Mouse (Mus musculus) liver, embryonic 14.5 days (tissue): ENCODE measurements around the gene Rbms1. TPM values are rescaled to one million over a fixed set of nuclear protein-coding genes. Genes with fewer than 3 reads are reported as not detected.

ENCODE experiments used
- ATAC-seq: fragments of 200-750 bp; cut with Nextera tagmentation; 2 replicates; pipeline ENCODE4 v1.8.0; 2017; ENCODE audit warnings: moderate number of reproducible peaks, mild to moderate bottlenecking, moderate library complexity; ENCODE audit not compliant: insufficient read depth
- DNase-seq, 3 experiments: peaks; one replicate each; pipeline ENCODE4 v3.0.0-alpha.2; 2012 to 2013; ENCODE audit warnings: low read depth in 3 of 3, low spot score in 3 of 3
- H3K27ac ChIP-seq: fragments of 300-500 bp; sonication (generic); 2 replicates; pipeline ENCODE4 v1.5.1; 2014; ENCODE audit warnings: moderate library complexity, mild to moderate bottlenecking, control low read depth, inconsistent platforms
- H3K27me3 ChIP-seq: fragments of 300-500 bp; sonication (generic); 2 replicates; pipeline ENCODE4 v1.6.1; 2014; ENCODE audit warnings: mild to moderate bottlenecking, low read length, moderate library complexity; ENCODE audit not compliant: control insufficient read depth, insufficient read depth
- H3K36me3 ChIP-seq: fragments of 300-500 bp; sonication (generic); replicated peaks from 2 replicates; pipeline ENCODE4 v1.6.1; 2014; ENCODE audit warnings: low read depth; ENCODE audit not compliant: control insufficient read depth, insufficient read depth
- H3K4me1 ChIP-seq, 2 experiments: fragments of 200-500 bp in 1 of 2; fragments of 300-500 bp in 1 of 2; sonication (generic) in 1 of 2; replicated peaks; 2 replicates each; pipeline ENCODE4 v1.6.1; 2012 to 2014; ENCODE audit warnings: antibody characterized with exemption in 1 of 2, inconsistent platforms in 1 of 2, low read length in 1 of 2; ENCODE audit not compliant: control insufficient read depth in 2 of 2, insufficient read depth in 2 of 2
- H3K4me2 ChIP-seq: fragments of 300-500 bp; sonication (generic); 2 replicates; pipeline ENCODE4 v1.6.1; 2014; ENCODE audit warnings: low read depth, mild to moderate bottlenecking, control low read depth, moderate library complexity
- H3K4me3 ChIP-seq, 2 experiments: fragments of 200-500 bp in 1 of 2; fragments of 300-500 bp in 1 of 2; sonication (generic) in 1 of 2; 2 replicates each; pipeline ENCODE4 v1.5.1; 2012 to 2014; ENCODE audit warnings: low read depth in 2 of 2, low read length in 2 of 2, mild to moderate bottlenecking in 2 of 2, control low read depth in 1 of 2, inconsistent platforms in 1 of 2, moderate library complexity in 1 of 2; ENCODE audit not compliant: insufficient read depth in 1 of 2
- H3K9ac ChIP-seq: fragments of 300-500 bp; sonication (generic); replicated peaks from 2 replicates; pipeline ENCODE4 v1.6.1; 2014; ENCODE audit warnings: mild to moderate bottlenecking, control low read depth, moderate library complexity
- H3K9me3 ChIP-seq: fragments of 300-500 bp; sonication (generic); 2 replicates; pipeline ENCODE4 v1.6.1; 2016; ENCODE audit warnings: low read length, mixed read lengths; ENCODE audit not compliant: control insufficient read depth
- CTCF ChIP-seq: IDR thresholded peaks from 2 replicates; pipeline ENCODE4 v1.5.1; 2016; ENCODE audit warnings: antibody characterized with exemption, low read depth, control low read depth
- EP300 ChIP-seq: IDR thresholded peaks from 2 replicates; pipeline ENCODE4 v1.6.1; 2016; ENCODE audit warnings: antibody characterized with exemption, low read depth
- WGBS: fragments of 180-500 bp; shearing (Covaris S2); extraction: QIAGEN DNeasy Blood & Tissue Kit; methylation state at CpG from one replicate; pipeline ENCODE4 v1.1.7; 2014; ENCODE audit not compliant: insufficient replicate concordance; 5-methylcytosine and 5-hydroxymethylcytosine counted together
- polyA plus RNA-seq, 2 experiments: library from polyadenylated mRNA; depleted of rRNA in 1 of 2; stranded (reverse) in 1 of 2; unstranded in 1 of 2; fragments of >200 nt; fragmentation: Nextera tagmentation in 1 of 2; extraction: Ambion mirVana in 1 of 2; gene quantifications; 2 replicates each; pipeline versions ENCODE4 v1.2.1 to v1.2.3; 2012 to 2014

The Rbms1 gene
- polyA plus RNA-seq, 2 experiments, result 16.8 to 31.8 TPM

DNA sequence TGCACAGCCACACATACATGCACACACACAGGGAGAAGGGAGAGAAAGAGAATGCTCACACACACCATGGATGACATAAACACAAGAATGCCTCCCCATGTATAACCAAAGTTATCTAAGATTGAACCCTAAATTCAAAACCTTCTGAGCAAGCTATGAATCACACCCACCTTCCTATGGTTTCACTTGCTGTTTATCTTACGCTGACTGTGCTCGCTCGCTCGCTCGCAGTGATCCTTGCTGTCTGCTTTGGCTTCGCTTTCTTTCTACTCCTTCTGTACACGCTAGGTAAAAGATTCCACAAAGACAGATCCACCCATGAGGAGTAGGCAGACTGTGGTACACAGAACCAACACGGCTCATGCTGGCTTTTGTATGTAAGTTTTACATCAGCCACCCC, 95.7 kb downstream of the Rbms1 start:
- DNase-seq (no peak), ATAC-seq (no peak)
- WGBS, result 72% methylated on average over 8 of the region's 8 CpGs
- Histone ChIP-seq H3K27ac (no peak overlapping the region), H3K36me3 (no peaks in the 10 kb centered on the region), H3K4me1 (peaks cover 34 to 64% of the 10 kb centered on the region in 2 experiments), H3K4me3 (no peak overlapping the region), H3K4me2 (no peak overlapping the region), H3K9me3 (no peaks in the 10 kb centered on the region), H3K9ac (no peak overlapping the region), H3K27me3 (no peaks in the 10 kb centered on the region)
- TF ChIP-seq EP300, result no peak
- TF ChIP-seq CTCF, result no peak

DNA sequence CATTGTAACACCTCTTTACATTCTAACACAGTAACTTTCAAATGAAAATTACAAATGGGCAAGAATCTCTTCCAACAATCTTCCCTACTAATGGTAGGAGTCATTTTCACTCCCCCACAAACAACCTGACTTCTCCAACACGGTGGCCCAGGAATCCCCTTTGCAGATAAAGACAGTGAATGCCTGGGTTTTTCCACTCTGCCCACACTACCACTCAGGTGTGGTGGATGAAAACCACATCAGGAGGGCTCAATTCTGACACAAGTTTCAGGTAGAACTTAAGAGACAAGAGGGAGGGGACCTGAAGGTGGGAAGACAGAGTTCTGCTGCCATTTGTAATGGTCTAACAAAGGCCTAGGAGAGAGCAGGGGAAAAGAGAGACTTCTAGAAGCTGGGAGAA, 97.1 kb downstream of the Rbms1 start:
- DNase-seq (no peak), ATAC-seq (no peak)
- Histone ChIP-seq H3K36me3 (no peaks in the 10 kb centered on the region), H3K9ac (no peak overlapping the region), H3K27ac (no peak overlapping the region), H3K4me2 (no peak overlapping the region), H3K4me1 (peaks cover 32 to 53% of the 10 kb centered on the region in 2 experiments), H3K4me3 (no peak overlapping the region), H3K27me3 (no peaks in the 10 kb centered on the region), H3K9me3 (no peaks in the 10 kb centered on the region)
- WGBS, result 55% methylated on average over 1 of the region's 1 CpGs
- TF ChIP-seq CTCF (no peak), EP300 (no peak)

DNA sequence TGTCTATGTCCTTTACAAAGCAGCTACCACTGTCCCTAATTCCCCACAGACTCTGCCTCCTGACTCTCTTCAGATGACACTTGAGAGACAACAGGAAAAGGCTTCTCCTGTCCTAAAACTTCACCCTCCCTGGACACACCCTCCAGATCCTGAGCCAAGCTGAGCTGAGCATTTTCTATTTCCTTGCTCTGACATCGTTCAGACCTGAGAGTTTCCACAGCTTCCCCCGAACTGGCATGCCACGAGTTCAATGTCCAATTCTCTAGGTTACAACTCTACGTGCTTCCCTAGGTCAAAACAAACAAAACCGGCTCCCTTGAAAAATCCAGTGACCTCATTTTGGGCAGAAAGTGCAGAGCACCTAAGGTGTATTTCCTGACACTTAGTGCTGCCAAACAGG, 98.0 kb downstream of the Rbms1 start:
- Histone ChIP-seq H3K27me3 (no peaks in the 10 kb centered on the region), H3K9me3 (no peaks in the 10 kb centered on the region), H3K9ac (no peak overlapping the region), H3K4me1 (peaks cover 24 to 46% of the 10 kb centered on the region in 2 experiments), H3K36me3 (no peaks in the 10 kb centered on the region), H3K27ac (peak overlapping the region; percentile 49; the same call in 1 of the 2 replicates), H3K4me3 (no peak overlapping the region), H3K4me2 (0 out of 2 replicates have a peak overlapping the region, but pooled peaks have one; percentile 3)
- 34% methylated on average over 5 of the region's 5 CpGs for WGBS
- no peak for ATAC-seq
- no peak for DNase-seq
- TF ChIP-seq CTCF (no peak), EP300 (no peak)

DNA sequence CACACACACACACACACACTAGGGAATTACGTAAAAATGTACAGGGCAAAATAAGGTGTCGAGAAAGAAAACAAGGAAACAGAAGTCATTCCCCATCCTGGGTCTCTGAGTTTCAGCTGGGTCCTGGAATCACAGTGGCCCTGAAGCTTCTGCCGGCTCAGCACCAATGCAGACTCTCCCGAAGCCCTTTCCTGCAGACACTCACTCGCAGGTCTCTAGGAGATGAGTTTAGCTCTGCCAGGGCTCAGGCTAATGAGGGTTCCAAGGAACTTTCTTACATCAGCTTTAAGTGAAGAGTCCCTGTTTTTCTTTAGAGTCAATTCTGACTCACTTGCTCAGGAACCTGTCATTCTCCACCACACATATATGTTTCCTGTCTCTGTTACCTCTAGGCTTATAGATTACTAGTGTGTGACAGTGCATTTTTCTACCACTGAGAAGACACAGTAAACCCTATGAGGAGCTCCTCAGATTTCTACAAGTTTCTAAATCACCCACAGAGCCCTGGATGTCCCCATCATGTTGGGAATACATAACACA, 98.7 kb downstream of the Rbms1 start:
- ATAC-seq (no peak), DNase-seq (no peak)
- Histone ChIP-seq H3K27me3 (no peaks in the 10 kb centered on the region), H3K36me3 (no peaks in the 10 kb centered on the region), H3K4me1 (peaks cover 21 to 42% of the 10 kb centered on the region in 2 experiments), H3K9me3 (no peaks in the 10 kb centered on the region), H3K9ac (no peak overlapping the region), H3K27ac (no peak overlapping the region), H3K4me3 (no peak overlapping the region), H3K4me2 (no peak overlapping the region; the same call in 1 of the 2 replicates)
- TF ChIP-seq CTCF, result no peak
- TF ChIP-seq EP300, result no peak
- WGBS, result 60% methylated on average over 5 of the region's 5 CpGs

DNA sequence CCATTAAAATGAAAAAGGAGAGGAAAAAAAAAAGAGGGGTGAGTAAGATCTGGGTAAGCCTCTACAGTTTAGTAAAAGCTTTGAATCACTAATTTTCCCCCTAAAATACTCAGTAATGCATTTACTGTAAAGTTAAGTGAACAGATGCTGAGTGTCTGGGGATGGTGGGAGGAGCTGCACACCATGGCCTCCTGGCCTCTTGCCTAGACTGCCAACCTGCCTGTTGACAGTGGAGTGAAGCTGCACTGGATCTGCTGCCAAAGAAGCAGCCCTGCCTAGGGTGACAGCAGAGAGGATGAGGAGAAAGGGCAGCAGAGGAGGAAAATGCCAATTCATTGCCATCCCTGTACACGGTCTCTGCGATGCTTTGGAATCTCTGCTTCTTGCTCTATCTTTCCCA, 99.2 kb downstream of the Rbms1 start:
- no peak overlapping the region for H3K4me2 ChIP-seq

More for the DNA sequence above, 99.2 kb downstream of the Rbms1 start:
- Histone ChIP-seq H3K9ac (no peak overlapping the region), H3K36me3 (no peaks in the 10 kb centered on the region), H3K9me3 (no peaks in the 10 kb centered on the region), H3K27me3 (no peaks in the 10 kb centered on the region), H3K4me1 (peaks cover 17 to 37% of the 10 kb centered on the region in 2 experiments), H3K27ac (no peak overlapping the region), H3K4me3 (no peak overlapping the region)
- DNase-seq (no peak), ATAC-seq (no peak)
- TF ChIP-seq CTCF (no peak), EP300 (no peak)
- WGBS, result 77% methylated on average over 2 of the region's 2 CpGs
